In genomic region chr17:34077549-34077948, GRCm38 (mm10) we compare ENCODE assay signal across 8 mouse cellular contexts. TPM values are rescaled to one million over a fixed set of nuclear protein-coding genes. Genes with fewer than 3 reads are reported as not detected.
DNase-seq lines count a peak whose midpoint lies in the region; ATAC-seq lines count a peak whose summit lies in the region.

No protein-coding gene starts in this region.

- no peaks in the 10 kb centered on the region for H3K36me3 ChIP-seq in hindbrain, embryonic 11.5 days (ENCODE audit: control insufficient read depth, insufficient read depth, low read length)
- no peaks in the 10 kb centered on the region for H3K36me3 ChIP-seq in hindbrain, embryonic 16.5 days (ENCODE audit: control insufficient read depth, insufficient read depth, low read length)
- H3K36me3 ChIP-seq in splenic B cell, adult 2 months (ENCODE audit: control insufficient read depth, insufficient read depth, low read length, poor library complexity, severe bottlenecking), result no peaks in the 10 kb centered on the region

- no peak overlapping the region for H3K4me3 ChIP-seq in hindbrain, embryonic 11.5 days (ENCODE audit: low read depth, low read length)
- H3K4me3 ChIP-seq in hindbrain, embryonic 16.5 days (ENCODE audit: low read length), result no peak overlapping the region

- 2% methylated on average over 9 of the region's 9 CpGs for WGBS in hindbrain, embryonic 11.5 days
- WGBS in hindbrain, embryonic 16.5 days, result 1% methylated on average over 9 of the region's 9 CpGs

- peaks cover 7% of the 10 kb centered on the region; the same call in 1 of the 2 replicates for H3K27me3 ChIP-seq in hindbrain, embryonic 11.5 days (ENCODE audit: control insufficient read depth, insufficient read depth, low read length)
- no peaks in the 10 kb centered on the region for H3K27me3 ChIP-seq in hindbrain, embryonic 16.5 days (replicated peaks; ENCODE audit: control insufficient read depth, insufficient read depth, low read length)
- no peaks in the 10 kb centered on the region for H3K27me3 ChIP-seq in splenic B cell, adult 2 months (ENCODE audit: control insufficient read depth, insufficient read depth, low read length, poor library complexity, severe bottlenecking)

- no peaks in the 10 kb centered on the region for H3K9me3 ChIP-seq in hindbrain, embryonic 11.5 days (ENCODE audit: control insufficient read depth, low read length)
- no peaks in the 10 kb centered on the region for H3K9me3 ChIP-seq in hindbrain, embryonic 16.5 days (ENCODE audit: control insufficient read depth, low read length)

- peak; percentile 91 for DNase-seq in hindbrain, embryonic 11.5 days (ENCODE audit: low spot score)
- peak; percentile 69 for DNase-seq in T-cell, adult 2 months (ENCODE audit: low spot score)
- DNase-seq in cerebellum, postnatal 14 days, result peak; percentile 83 to 89
- DNase-seq in layer of hippocampus, postnatal 14 days (ENCODE audit: low spot score in 2 of 2), result peak; percentile 65 to 84
- peak; percentile 92 for DNase-seq in splenic B cell, adult 2 months (ENCODE audit: low read depth, low spot score)

- H3K9ac ChIP-seq in hindbrain, embryonic 11.5 days (ENCODE audit: low read depth, low read length), result no peak overlapping the region
- H3K9ac ChIP-seq in hindbrain, embryonic 16.5 days (ENCODE audit: low read depth, low read length), result no peak overlapping the region

- H3K27ac ChIP-seq in hindbrain, embryonic 11.5 days (ENCODE audit: low read depth, low read length), result no peak overlapping the region
- H3K27ac ChIP-seq in hindbrain, embryonic 16.5 days (ENCODE audit: low read depth, low read length), result no peak overlapping the region

- ATAC-seq in hindbrain, embryonic 11.5 days (ENCODE audit: low FRiP score), result no peak
- ATAC-seq in hindbrain, embryonic 16.5 days, result no peak
- peak; percentile 55 for ATAC-seq in granulocyte monocyte progenitor cell, adult 5-6 weeks (replicated peaks; ENCODE audit: poor library complexity, severe bottlenecking)
- ATAC-seq in megakaryocyte progenitor cell, adult 5-6 weeks (replicated peaks; ENCODE audit: poor library complexity), result peak; percentile 70

- no peaks in the 10 kb centered on the region for H3K4me1 ChIP-seq in hindbrain, embryonic 11.5 days (replicated peaks; ENCODE audit: control insufficient read depth, insufficient read depth, low read length)
- no peaks in the 10 kb centered on the region for H3K4me1 ChIP-seq in hindbrain, embryonic 16.5 days (ENCODE audit: control insufficient read depth, insufficient read depth, low read depth, low read length)

- H3K4me2 ChIP-seq in hindbrain, embryonic 11.5 days (replicated peaks; ENCODE audit: low read depth, low read length), result no peak overlapping the region
- H3K4me2 ChIP-seq in hindbrain, embryonic 16.5 days (ENCODE audit: low read length), result no peak overlapping the region

RNA-seq across cellular contexts. Expression of gene H2-Oa, which starts 14.6 kb away (rescaled TPM):
- polyA plus RNA-seq in hindbrain, embryonic 11.5 days (2014; fragmentation: Nextera tagmentation; extraction: Ambion mirVana), result 0.26 and 0.32 TPM in 2 replicates
- 0.14 TPM in 1 of 2 replicates, not detected in the other for polyA plus RNA-seq in hindbrain, embryonic 16.5 days (2015; fragmentation: Nextera tagmentation; extraction: Ambion mirVana)
- 6.4 and 15.0 TPM in 2 replicates for total RNA-seq in granulocyte monocyte progenitor cell, adult 5-6 weeks (2014; fragmentation: Nextera tagmentation)
- 1.7 and 7.6 TPM in 2 replicates for total RNA-seq in granulocyte monocyte progenitor cell, adult 5-6 weeks (2017)
- not detected for total RNA-seq in layer of hippocampus, postnatal 14 days (2021)
- 7.7 and 9.6 TPM in 2 replicates for total RNA-seq in megakaryocyte progenitor cell, adult 5-6 weeks (2015)
- total RNA-seq in megakaryocyte progenitor cell, adult 5-6 weeks (2017), result 2.7 TPM in 2 replicates

RNA-seq across cellular contexts. Expression of gene Col11a2, which starts 38.3 kb away (rescaled TPM):
- 0.91 and 1.4 TPM in 2 replicates for polyA plus RNA-seq in hindbrain, embryonic 11.5 days (2014; fragmentation: Nextera tagmentation; extraction: Ambion mirVana)
- polyA plus RNA-seq in hindbrain, embryonic 16.5 days (2015; fragmentation: Nextera tagmentation; extraction: Ambion mirVana), result 4.7 and 6.7 TPM in 2 replicates
- total RNA-seq in granulocyte monocyte progenitor cell, adult 5-6 weeks (2014; fragmentation: Nextera tagmentation), result 2.1 and 3.4 TPM in 2 replicates
- 1.2 and 3.4 TPM in 2 replicates for total RNA-seq in granulocyte monocyte progenitor cell, adult 5-6 weeks (2017)
- 10 to 100 TPM; 26.8 to 27.4 TPM for total RNA-seq in layer of hippocampus, postnatal 14 days (2021)
- 0.83 and 0.94 TPM in 2 replicates for total RNA-seq in megakaryocyte progenitor cell, adult 5-6 weeks (2015)
- total RNA-seq in megakaryocyte progenitor cell, adult 5-6 weeks (2017), result 1.9 and 3.1 TPM in 2 replicates

RNA-seq across cellular contexts. Expression of gene H2-DMa, which starts 41.8 kb away (rescaled TPM):
- polyA plus RNA-seq in hindbrain, embryonic 11.5 days (2014; fragmentation: Nextera tagmentation; extraction: Ambion mirVana), result 8.6 and 13.8 TPM in 2 replicates
- polyA plus RNA-seq in hindbrain, embryonic 16.5 days (2015; fragmentation: Nextera tagmentation; extraction: Ambion mirVana), result 20.5 and 20.9 TPM in 2 replicates
- 97.2 and 116 TPM in 2 replicates for total RNA-seq in granulocyte monocyte progenitor cell, adult 5-6 weeks (2014; fragmentation: Nextera tagmentation)
- 40.2 and 41.8 TPM in 2 replicates for total RNA-seq in granulocyte monocyte progenitor cell, adult 5-6 weeks (2017)
- 10 to 100 TPM; 36.8 to 38.0 TPM for total RNA-seq in layer of hippocampus, postnatal 14 days (2021)
- total RNA-seq in megakaryocyte progenitor cell, adult 5-6 weeks (2015), result 72.0 and 74.5 TPM in 2 replicates
- total RNA-seq in megakaryocyte progenitor cell, adult 5-6 weeks (2017), result 56.5 and 61.1 TPM in 2 replicates

RNA-seq across cellular contexts. Expression of gene Brd2, which starts 44.9 kb away (rescaled TPM):
- 113 and 159 TPM in 2 replicates for polyA plus RNA-seq in hindbrain, embryonic 11.5 days (2014; fragmentation: Nextera tagmentation; extraction: Ambion mirVana)
- polyA plus RNA-seq in hindbrain, embryonic 16.5 days (2015; fragmentation: Nextera tagmentation; extraction: Ambion mirVana), result 98.5 and 123 TPM in 2 replicates
- total RNA-seq in granulocyte monocyte progenitor cell, adult 5-6 weeks (2014; fragmentation: Nextera tagmentation), result 165 and 218 TPM in 2 replicates
- 273 and 284 TPM in 2 replicates for total RNA-seq in granulocyte monocyte progenitor cell, adult 5-6 weeks (2017)
- 100 to 1,000 TPM; 248 to 278 TPM for total RNA-seq in layer of hippocampus, postnatal 14 days (2021)
- 269 and 306 TPM in 2 replicates for total RNA-seq in megakaryocyte progenitor cell, adult 5-6 weeks (2015)
- 260 and 284 TPM in 2 replicates for total RNA-seq in megakaryocyte progenitor cell, adult 5-6 weeks (2017)

RNA-seq across cellular contexts. Expression of gene Rxrb, which starts 45.9 kb away (rescaled TPM):
- polyA plus RNA-seq in hindbrain, embryonic 11.5 days (2014; fragmentation: Nextera tagmentation; extraction: Ambion mirVana), result 16.3 and 16.8 TPM in 2 replicates
- 53.3 and 54.1 TPM in 2 replicates for polyA plus RNA-seq in hindbrain, embryonic 16.5 days (2015; fragmentation: Nextera tagmentation; extraction: Ambion mirVana)
- total RNA-seq in granulocyte monocyte progenitor cell, adult 5-6 weeks (2014; fragmentation: Nextera tagmentation), result 51.0 and 55.4 TPM in 2 replicates
- 40.5 and 47.2 TPM in 2 replicates for total RNA-seq in granulocyte monocyte progenitor cell, adult 5-6 weeks (2017)
- 10 to 100 TPM; 70.9 to 72.1 TPM for total RNA-seq in layer of hippocampus, postnatal 14 days (2021)
- 22.1 and 22.2 TPM in 2 replicates for total RNA-seq in megakaryocyte progenitor cell, adult 5-6 weeks (2015)
- total RNA-seq in megakaryocyte progenitor cell, adult 5-6 weeks (2017), result 34.2 and 42.6 TPM in 2 replicates

Comparison
In these comparisons a context has a peak if more than half of its experiments do, and no peak if none do; other contexts are left out.
1. ATAC-seq: peak in granulocyte monocyte progenitor cell, adult 5-6 weeks (single experiment) and megakaryocyte progenitor cell, adult 5-6 weeks (single experiment); none in hindbrain, embryonic 11.5 days (single experiment) and hindbrain, embryonic 16.5 days (single experiment).
2. RNA of gene Col11a2, which starts 38.3 kb away (total RNA-seq): 26.8 to 27.4 TPM in layer of hippocampus, postnatal 14 days; 0.83 to 3.1 TPM in megakaryocyte progenitor cell, adult 5-6 weeks and 1.2 to 3.4 TPM in granulocyte monocyte progenitor cell, adult 5-6 weeks; every median in the first group is over 4 times any median in the second.
3. Peak in every context shown above with its lines, with median percentiles within 50 percentile points of each other: DNase-seq.